Mouse (Mus musculus): ENCODE measurements around the gene Cacnb1.

The Cacnb1 gene

DNA sequence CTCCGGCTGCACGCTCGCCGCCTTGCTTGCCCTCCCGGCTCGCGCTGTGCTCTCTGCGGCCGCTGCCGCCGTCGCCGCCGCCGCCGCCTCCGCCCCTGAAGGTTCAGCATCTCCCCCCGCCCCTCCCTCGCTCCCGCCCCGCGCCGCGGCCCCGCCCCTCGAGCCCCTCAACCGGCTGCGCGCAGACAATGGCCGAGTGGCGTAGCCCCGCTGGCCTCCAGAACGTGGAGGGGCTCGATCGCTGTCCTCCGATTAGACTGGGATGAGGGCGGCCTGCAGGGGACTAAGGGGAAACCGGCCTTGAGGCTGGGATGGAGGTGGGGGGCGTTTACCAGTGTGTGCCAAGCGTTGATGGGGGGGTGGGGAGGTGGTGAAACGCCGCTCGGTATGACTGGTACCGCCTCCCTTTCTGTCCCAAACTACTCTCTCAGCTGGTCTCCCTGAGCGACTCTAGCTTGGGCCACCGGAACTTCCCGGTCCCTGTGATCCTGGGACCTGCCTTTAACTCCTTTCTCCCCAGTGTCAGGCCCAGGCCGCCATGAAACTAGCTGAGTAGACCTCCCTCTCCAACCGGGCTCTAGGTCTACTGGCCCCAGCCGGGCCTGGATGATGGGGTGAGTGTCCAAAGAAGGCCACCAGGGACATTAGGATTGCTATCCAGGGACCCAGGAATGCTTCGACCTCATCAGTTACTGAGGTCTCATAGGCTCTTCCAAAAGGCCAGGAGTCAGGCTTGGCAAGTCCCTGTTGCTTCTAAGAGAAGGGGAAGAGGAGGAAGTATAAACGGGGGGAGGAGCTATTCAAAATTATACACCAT, at the start of gene Cacnb1:
Gene Cacnb1, minus strand, starts transcription at position 480 of the 817 bp plus-strand sequence.
- DNase-seq (ENCODE audit: low spot score in 2 of 2), result peak; percentile 44 to 58

DNA sequence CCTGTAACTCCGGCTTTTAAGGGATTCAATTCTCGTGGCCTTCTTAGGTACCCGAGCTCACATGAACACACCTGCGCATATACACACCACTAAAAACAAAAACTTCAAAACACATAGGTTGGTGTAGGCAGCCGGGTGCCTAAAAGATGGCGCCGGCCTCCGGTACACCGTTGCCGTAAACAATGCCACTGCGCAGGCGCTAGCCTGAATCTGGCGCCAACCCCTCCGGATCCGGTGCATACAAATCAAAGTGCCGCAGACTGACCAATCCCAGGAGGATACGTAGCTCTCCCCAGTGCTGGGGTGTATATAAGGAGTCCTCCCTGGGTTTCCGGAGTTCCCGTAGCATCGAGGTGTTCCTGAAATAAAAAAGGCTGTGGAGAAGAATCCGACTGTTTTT, 44.4 kb upstream of the Cacnb1 start:
- DNase-seq (ENCODE audit: low spot score in 2 of 2), result no peak

DNA sequence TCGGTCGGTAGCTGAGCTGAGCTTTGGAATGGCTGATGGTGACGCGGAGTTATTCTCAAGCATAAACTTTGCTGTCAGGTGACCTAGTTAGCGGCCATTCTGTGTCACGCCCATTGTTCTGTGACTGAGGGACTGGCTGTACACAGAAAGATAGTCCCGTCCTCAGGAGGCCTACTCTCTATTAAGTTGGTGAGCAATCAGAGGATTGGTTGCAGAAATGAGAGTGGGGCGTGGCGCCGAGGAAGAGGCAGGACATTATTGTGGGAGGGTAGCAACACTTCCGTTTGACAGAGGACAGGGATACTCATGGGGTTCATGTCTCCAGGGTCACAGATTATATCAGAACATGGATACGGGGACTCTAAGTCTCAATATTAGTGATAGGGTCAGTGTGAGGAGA, 43.4 kb upstream of the Cacnb1 start:
- no peak for DNase-seq (ENCODE audit: low spot score in 2 of 2)

DNA sequence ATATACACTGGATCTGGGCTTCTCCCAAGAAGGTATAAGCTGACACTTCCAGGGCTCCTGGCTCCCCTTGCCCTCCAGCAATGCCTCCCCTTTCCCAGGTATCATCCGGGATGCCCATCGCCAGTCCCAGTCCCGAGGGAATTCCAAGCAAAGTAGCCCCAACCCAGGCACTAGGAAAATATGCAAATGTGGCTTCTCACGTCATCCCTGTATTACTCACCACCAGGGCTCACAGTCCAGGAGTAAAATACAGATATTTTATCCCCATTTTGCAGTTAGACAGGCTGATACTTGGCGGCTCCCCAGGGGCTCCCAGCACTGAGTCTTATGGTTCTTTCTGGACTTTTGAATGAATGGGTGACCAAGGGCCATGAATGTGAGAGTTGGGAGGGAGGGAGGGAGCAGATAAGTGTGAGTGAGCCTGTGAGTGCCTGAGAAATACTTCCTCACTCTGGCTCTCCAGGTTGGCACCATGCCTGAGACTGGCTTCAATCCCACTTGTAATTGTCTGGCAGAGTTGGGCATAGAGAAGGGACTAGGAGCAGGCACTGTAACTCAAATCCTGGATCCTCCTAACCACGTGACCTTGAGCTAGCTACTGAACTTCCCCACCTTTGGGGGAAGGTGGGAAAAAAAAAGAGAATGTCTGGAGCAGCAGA, 39.2 kb upstream of the Cacnb1 start:
- DNase-seq (ENCODE audit: low spot score in 2 of 2), result peak in 1 of 2 experiments; percentile 60

DNA sequence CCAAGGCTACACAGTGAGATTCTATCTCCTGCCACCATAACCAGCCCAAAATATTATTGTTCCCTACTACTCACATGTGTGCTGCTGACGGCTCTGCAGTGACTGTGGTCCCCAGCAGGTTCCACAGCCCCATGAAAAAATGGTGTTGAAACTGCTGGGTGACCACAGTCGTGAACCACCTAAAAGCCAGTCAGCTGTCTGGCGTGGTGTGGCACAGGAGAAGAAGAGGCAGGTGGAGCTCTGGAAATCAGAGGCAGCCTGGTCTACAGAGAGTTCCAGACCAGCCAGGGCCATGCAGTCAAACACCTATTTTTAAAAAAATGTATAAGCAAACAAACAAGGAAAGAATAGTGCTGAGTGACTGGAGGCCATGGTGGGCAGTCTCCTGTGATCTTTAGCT, 38.6 kb upstream of the Cacnb1 start:
- no peak for DNase-seq (ENCODE audit: low spot score in 2 of 2)

DNA sequence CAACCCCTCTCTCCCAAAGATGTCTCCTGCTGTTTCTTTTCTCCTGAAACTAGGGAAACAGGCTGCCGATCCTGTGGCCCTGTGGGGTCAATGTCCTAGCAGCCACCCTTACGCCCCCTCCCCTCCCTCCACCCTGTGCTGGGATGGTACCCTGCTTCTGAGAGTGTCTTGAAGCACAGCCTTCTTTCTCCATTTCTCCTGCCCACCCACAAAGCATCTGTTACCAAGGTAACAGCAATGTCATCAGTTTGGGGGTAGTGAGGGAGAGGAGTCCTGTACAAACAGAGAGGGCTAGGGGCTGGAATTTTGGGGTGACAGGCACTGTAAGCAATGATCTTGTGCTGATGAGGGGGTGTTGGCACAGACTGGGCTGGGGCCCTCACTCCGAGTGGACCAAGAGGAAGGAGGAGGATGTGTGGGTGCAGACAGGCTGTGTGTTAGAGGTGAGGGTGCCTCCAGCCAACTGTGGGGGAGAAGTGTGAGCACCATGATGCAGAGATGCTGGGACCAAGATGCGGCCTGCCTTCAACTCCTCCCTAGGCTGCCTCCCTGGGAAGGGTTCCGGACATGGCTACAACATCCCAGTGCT, 37.4 kb upstream of the Cacnb1 start:
- no peak for DNase-seq (ENCODE audit: low spot score in 2 of 2)

DNA sequence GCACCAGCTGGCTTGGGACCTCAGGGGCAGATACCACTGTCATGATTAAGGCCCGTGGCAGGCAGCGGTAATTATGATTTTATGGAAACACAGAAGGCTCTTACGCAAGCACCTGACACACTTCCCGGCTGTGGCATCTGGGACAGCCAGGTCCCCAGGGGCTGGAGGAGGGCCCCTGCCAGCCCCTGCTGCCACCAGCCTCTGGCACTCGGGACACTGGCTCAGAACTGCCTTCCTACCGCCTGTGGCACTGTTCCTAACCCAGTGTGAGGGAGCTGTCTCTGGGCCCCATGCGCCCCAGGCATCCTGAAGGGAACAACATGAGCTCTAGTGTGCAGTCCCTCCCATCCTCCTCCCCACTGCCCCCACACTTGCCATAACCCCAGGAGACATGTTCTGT, 36.8 kb upstream of the Cacnb1 start:
- peak in 1 of 2 experiments; percentile 40 for DNase-seq (ENCODE audit: low spot score in 2 of 2)

DNA sequence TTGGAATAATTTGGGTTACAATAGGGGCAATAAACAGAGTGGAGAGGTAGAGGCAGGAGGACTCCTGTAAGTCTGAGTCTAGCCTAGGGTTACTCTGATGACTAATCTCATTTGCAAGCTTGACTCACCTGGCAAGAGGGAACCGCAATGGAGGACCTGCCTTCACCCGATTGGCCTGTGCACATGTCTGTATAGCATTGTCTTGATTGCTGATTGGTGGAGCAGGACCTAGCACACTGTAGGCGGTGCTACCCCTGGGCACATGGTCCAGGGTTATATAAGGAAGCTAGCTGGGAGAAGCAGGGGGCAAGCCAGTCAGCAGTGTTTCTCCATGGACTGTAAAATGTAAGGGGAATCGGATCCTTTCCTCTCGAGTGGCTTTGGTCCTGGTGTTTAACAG, 35.2 kb upstream of the Cacnb1 start:
- DNase-seq (ENCODE audit: low spot score in 2 of 2), result no peak

DNA sequence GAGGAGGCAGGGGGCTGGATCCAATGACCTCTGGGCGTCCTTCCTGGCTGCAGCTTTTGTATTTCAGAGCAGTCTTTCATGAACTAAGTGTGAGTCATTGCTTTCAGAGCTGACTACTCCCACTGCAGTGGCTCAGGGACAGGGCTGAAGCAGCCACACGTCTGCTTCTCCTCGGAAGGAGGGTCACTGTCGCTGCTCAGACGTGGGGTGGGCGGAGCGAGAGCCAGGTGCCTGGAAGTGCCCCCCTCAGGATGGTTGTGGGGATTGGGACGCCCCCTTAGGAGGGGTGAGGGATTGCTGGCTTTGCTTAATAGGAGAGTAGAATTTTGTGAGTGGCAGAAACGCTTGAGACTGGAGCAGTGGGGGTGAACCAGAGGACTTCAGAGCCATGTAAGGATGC, 34.6 kb upstream of the Cacnb1 start:
- DNase-seq (ENCODE audit: low spot score in 2 of 2), result no peak

DNA sequence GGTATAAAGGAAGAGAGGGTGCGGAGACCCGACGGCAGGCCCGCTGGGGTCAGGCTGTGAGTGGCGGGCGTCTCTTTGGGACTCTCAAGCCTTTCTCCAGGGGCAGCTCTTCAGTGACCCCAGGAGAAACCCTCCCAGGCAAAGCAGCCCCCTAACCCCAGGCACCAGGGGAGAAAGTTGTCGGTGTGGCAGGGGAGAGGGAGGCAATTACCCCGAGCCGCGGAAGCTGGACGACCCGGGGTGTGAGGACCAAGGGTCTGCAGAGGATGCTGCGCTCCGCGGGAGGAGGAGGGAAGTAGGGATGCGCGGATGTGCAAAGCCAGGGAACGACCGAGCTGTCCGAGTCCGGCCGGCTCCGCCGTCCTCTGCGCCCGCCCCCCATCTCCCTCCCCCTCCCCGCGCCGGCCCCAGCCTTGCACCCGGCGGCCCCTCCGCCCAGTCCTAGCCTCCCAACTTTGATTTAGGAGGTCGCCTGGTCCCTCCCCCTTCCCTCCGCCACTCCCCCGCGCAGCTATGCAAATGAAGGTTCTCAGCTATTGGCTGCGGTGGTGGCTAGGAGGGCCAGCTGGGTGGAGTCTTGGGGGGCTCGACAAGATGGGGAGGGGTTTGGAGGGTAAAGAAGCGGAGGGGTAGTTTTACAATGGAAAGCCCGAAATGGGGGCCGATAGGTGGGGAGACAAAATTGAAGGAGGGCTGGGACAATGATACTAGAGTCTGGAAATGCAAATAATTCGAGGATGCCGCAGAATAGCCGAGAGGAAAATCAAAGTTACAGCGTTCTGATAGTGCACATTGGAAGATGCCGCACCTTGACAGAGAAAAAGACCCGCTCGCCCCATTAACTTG, 30.4 kb upstream of the Cacnb1 start, which contains the start of gene Stac2:
Gene Stac2, minus strand, starts transcription at position 474 of the 846 bp plus-strand sequence.
- peak; percentile 42 to 69 for DNase-seq (ENCODE audit: low spot score in 2 of 2)

DNA sequence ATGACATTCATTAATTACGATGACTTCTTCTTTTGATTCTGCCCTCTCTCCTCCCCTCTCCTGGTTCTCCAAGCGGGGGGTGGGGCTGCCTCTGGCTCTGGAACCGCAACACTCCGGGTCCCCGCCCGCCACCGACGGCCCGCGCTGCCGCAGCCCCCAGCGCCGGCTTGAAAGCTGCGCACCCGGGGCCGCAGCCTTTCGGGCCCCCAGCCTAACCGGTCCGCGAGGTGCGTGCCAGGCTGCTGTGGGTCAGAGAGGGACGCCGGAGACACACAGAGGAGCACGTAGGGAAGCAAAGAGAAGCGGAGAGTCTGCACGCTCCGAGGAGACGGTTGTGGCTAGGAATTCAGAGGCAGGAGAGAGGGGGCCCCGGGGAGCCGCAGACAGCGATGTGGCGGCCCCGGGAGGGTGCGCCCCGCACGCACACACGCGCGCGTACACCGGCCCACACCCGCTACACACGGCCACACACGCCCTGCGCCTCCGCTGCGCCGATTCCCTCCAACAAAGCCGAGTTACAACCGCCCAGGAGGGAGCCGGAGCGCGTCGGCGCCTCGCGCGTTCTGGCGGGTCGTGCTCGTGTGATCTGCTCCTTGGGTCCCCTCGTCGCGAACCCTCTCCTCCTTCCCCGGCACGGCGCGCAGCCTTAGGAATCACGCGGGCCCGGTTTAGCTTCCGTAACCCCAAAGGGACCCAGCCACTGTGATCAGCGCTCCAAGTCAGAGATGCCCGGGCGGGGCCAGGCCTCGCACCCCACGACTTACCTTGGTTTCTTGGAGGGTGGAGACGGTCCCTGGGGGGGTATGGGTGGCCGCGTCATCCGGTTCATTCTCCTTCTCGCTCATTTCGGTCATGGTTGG, 29.5 kb upstream of the Cacnb1 start:
- DNase-seq (ENCODE audit: low spot score in 2 of 2), result no peak

DNA sequence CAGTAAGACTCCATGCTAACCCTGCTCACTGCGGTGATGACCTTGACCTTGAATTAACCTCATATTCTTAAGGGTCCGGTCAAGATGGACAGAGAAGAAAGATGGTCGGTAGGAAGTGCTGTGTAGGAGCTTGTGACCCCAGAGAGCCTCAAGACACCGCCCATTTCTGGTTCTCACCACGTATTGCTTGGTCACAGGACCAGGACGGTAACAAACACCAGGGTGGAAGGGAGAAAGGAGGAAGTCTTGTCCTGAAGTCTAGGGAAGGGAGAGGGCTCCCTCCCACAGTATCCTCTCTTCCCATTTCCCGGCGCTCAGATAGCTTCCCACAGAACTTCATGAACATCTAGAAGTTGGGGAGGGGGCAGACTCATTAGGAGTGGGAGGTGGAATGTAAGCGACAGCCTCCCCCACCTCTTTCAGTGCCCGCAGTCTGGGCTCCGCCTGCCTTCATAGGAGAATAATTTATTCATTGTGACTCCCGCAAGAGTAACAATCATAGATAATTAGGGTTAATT, 28.8 kb upstream of the Cacnb1 start:
- no peak for DNase-seq (ENCODE audit: low spot score in 2 of 2)

DNA sequence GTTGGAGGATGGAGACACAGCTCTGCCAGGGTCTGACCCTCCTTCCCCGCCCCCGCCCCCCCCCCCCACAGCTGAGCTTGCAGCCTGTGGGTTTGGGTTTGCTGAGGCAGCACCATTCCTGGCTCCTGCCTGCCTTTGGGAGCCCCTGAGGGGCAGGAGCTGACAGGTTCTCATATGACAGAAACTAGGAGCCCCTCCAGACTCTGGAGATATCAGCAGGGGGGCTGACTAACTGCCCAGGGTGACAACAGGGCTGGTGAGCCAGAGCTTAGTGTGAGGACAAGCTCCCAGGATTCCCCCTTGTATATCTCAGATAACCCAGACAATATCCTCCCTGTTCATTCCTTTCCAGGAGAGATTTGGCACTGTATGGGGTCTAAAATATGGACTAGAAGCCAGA, 28.1 kb upstream of the Cacnb1 start:
- no peak for DNase-seq (ENCODE audit: low spot score in 2 of 2)

DNA sequence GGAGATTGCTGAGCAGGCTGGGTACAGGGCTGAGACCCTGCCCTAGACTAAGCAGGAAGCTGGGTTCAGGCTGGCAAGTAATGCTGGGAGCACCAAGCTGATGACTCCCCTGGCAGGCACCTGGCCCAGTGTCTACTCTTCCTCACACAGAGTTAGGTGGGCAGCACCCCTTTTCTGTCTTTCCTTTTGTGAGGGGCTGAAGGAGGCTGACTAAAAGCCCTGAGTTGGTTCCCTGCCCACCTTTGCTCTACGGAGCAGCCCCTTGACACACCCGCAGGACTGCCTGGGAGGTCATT, 27.6 kb upstream of the Cacnb1 start:
- DNase-seq (ENCODE audit: low spot score in 2 of 2), result no peak

DNA sequence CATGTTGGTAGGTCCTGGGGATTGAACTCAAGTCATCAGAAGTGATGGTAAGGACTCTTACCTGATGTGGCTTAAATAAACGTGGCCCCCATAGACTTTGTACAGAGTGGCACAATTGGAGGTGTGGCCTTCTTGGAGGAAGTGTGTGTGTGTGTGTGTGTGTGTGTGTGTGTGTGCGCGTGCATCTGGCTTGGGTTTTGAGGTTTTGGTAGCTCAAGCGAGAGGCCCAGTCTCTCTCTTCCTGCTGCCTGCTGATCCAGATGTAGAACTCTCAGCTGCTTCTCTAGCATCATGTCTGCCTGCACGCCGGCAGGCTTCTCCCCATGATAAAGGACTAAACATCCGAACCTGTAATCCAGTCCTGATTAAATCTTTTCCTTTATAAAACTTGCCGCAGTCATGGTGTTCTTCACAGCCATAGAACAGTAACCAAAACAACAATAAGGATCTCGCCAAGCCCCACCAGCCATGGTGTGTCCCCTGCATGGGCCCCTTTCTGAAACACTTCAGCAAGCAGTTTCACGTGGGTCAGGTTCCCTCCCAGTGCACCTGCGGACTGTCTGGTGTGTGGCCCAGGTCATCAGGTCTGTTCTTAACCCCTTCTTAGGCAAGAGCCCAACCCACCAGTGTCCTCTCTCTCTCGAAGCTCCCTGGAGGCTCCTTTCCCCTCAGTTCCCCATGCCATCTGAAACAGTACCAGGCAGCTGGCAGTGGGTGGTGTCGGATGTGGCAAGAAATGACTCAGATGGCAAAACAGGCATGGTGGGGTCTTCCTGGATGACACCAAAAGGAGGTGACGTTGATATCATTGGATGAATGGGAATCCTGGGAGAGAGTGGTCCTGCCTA, 27.1 kb upstream of the Cacnb1 start:
- DNase-seq (ENCODE audit: low spot score in 2 of 2), result no peak

DNA sequence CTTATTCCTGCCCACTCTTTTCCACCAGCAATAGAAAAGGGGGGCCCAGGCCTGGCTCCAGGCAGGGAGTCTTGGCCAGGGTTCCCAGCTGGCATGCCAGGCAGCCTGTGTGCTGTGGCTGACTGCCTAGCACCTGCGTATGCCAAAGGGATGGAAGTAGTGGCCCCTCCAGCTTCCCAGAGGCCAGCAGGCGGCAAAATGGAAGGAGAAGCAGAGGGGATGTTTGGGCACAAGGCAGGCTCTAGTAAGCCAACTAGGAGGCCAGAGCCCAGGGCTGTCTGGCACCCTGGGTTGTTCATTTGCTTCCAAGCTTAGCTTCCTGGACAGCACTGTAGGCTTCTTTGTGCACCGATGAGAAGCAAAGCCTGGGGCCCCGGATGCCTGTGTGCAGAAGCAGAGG, 24.9 kb upstream of the Cacnb1 start:
- DNase-seq (ENCODE audit: low spot score in 2 of 2), result no peak

DNA sequence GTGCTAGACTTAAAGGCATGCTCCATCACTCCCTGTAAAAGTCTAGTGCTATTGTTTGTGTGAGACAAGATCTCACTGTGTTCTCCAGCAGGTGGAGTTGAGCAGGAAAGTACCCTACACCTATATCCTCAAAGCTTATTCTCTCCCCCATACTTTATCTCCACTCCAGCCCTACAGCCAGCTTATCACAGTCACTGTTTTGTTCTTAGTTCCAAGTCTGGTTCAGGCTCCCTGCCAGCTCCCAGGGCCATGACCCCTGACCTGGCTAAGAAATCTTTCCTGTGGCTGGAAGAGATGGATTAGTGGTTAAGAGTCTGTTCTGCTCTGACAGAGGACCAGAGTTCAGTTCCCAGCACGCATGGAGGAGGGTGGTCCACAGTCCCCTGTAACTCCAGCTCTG, 23.6 kb upstream of the Cacnb1 start:
- DNase-seq (ENCODE audit: low spot score in 2 of 2), result peak in 1 of 2 experiments; percentile 42

DNA sequence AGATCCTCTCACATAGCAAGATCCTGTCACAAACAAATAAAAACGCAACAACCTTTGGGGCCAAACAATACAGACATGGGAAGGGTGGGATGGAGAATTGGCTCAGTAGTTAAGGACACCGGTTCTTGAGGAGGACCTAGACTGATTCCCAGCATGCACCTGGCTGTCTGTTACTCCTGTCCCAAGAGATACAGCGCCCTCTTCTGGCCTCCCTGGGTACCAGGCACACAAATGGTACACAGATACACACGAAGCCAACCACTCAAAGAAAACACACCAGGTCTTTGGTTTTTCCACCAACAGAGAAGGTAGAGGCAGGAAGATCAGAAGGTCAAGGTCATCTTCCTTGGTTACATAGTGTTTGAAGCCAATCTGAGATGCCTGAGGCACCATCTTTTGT, 22.8 kb upstream of the Cacnb1 start:
- DNase-seq (ENCODE audit: low spot score in 2 of 2), result no peak

DNA sequence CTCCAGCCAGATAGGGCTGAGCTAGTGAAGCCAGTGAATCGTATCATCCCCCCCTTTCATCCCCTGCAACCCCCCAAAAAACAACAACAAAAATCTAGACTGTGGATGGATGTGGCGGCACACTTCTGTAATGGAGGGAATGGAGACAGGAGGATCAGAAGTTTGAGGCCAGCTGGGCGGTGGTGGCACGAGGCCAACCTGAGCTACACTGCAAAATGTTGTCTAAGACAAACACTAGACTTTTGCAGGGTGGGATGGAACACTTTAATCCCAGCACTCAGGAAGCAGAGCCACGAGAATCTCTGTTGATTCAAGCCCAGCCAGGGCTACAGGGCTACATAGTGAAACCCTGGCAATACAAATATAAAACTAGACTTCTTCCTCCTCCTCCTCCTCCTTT, 21.2 kb upstream of the Cacnb1 start:
- no peak for DNase-seq (ENCODE audit: low spot score in 2 of 2)

DNA sequence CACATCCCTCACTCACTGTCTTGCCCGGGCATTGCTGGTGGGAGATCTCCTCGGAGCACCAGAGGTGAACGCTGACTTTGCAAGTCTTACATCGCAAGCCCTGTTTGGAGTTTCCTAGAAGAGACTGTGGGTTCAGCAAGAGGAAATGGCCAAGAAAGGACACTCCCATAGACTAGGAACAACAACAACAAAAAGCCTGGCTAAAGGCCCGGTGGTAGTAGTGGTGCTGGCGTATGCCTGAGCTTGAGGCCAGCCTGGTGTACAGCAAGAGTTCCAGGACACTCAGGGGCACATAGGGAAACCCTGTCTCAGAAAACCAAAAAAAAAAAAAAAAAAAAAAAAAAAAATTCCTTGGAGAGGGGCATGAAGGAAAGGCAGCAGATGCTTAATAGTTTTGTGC, 19.9 kb upstream of the Cacnb1 start:
- no peak for DNase-seq (ENCODE audit: low spot score in 2 of 2)
